Mouse (Mus musculus): ENCODE results near the gene Actrt2. TPM values are rescaled to one million over a fixed set of nuclear protein-coding genes. Genes with fewer than 3 reads are reported as not detected.

The Actrt2 gene
- polyA plus RNA-seq (2012; rRNA removed), result not detected in 2 replicates

GRCm38 (mm10) chr4:154667767-154668166, at the start of gene Actrt2:
Gene Actrt2 (minus strand): TSS chr4:154667867.

GRCm38 (mm10) chr4:154636721-154637311, 30.9 kb downstream of the Actrt2 start, which contains the start of gene Prdm16:
Gene Prdm16 (minus strand): TSS chr4:154636873.

Other genes with a start within 250 kb of the Actrt2 start
- 8.4 and 8.9 TPM in 2 replicates for gene Prdm16, start 31.0 kb downstream of the Actrt2 start, polyA plus RNA-seq (2012; rRNA removed)
- gene Ttc34, start 169.6 kb upstream of the Actrt2 start, polyA plus RNA-seq (2012; rRNA removed), result 0.55 and 0.69 TPM in 2 replicates
- gene Mmel1, start 201.7 kb upstream of the Actrt2 start, polyA plus RNA-seq (2012; rRNA removed), result 0.28 and 0.33 TPM in 2 replicates
- 34.8 and 36.0 TPM in 2 replicates for gene Fam213b, start 231.3 kb upstream of the Actrt2 start, polyA plus RNA-seq (2012; rRNA removed)